Mouse (Mus musculus) 3T3-L1 (cell line): ENCODE results near the gene Cfap157.

ENCODE experiments used
- DNase-seq: peaks from one replicate; pipeline ENCODE4 v3.0.0-alpha.2; 2015; ENCODE audit warnings: low read depth, low spot score

Cfap157 gene

GRCm38 (mm10) chr2:32784048-32784681 is at the start of gene Cfap157:
Cfap157 (minus strand) TSS chr2:32784428.
- DNase-seq: no peak

DNA sequence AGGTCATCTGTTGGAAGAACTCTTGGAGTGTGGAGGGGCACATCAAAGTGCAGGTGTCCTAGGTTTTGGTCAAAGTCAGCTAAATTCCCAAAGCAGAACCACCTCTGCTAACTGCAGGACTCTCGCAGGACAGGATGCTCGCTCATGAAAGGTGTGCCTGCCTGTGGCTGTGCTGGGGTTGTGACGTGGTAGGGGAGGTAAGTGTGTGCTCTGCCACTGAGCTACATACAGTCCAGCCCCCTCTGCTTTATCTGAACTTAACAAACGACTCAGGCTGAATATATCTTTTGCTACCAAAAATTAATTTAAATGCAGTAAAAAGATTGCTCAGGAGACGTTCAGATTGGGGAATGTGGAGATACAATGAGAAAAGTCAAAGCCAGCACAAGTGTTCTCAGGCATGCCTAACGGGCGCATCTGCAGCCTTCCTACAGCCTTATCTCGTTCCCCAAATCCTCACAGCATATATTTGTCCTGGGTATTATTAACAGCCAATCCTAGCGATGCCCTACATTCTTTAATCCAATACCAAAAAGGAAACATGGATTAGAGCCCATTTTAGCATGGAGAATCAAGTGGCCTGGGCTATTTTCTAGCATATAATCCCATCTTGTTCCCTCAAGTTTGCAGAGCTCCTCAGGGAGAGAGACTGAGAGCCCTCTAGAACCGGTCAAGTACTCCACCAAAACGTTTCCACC is 44.9 kb upstream of the Cfap157 start:
- DNase-seq: no peak

GRCm38 (mm10) chr2:32825796-32826195 is 41.6 kb upstream of the Cfap157 start:
- no peak for DNase-seq

DNA sequence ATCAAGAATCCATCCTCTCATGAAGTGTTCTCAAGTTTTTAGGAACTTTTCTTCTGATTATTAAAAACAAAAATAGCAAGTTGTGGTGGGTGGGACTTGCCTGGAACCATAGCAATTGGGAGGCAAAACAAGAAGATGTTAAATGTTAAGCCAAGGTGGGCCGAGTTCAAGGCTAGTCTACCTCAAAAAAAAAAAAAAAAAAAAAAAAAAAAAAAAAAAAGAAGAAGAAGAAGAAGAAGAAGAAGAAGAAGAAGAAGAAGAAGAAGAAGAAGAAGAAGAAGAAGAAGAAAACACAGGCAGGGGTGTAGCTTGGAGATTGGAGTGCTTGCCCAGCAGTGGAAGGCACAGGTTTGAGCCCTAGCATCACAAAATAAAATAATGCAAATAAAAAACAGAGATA is 40.5 kb upstream of the Cfap157 start:
- no peak for DNase-seq

GRCm38 (mm10) chr2:32824181-32824580 is 40.0 kb upstream of the Cfap157 start:
- DNase-seq: no peak

- DNase-seq: no peak
These were observed 39.4 kb upstream of the Cfap157 start for GRCm38 (mm10) chr2:32823579-32824154.

DNA sequence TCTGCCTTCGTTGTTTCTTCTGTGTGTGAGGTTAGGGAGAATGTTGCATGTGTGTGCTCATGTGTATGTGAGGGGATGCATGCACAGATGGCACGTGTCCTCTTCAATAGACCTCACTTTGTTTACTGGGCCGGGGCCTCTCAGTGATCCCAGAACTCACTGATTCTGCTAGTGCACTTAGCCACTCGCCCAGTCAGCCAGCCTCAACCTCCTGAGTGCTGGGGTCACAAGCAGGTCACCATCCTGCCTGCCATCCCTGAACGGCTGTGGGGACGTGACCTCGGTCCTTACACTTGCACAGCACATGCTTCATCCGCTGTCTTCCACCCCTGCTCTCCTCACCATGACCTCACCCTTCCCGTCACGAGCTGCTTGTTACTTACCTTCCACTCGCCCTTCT is 38.9 kb upstream of the Cfap157 start:
- no peak for DNase-seq

GRCm38 (mm10) chr2:32822643-32823042 is 38.4 kb upstream of the Cfap157 start:
- DNase-seq: no peak

DNA sequence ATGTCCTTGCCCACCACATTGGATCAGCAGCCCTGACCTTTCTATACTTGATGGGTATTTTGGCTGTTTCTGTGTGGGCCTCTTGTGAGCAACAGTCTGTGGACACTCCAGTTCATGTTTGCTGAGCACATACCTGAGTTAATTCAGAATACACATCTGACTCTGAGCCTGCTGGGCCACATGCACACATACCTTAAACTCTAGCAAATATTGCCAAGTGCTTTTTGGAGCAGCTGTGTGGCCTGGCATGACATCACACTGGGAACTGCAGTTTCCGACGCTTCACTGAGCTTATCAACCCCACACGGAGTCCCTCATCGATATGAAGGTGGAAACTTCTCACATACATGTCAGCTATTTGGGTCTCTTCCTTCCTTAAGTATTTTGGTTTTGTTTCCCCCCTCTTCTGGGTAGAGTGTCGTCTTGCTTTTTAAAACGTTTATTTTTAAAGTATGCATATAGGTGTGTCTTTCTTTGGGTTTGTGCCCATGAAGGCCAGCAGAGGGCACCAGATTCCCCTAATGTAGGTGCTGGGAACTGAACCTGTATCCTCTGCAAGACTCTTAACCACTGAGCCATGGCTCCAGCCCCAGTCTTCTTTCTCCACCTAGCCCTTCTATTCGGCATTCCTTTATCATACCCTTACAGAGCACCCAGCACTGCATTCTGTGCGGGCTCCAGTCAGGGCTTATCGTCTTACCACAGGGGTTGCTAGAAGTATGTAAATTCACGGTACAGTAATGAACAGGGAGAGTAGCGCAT is 37.0 kb upstream of the Cfap157 start:
- peak; percentile 70 for DNase-seq

DNA sequence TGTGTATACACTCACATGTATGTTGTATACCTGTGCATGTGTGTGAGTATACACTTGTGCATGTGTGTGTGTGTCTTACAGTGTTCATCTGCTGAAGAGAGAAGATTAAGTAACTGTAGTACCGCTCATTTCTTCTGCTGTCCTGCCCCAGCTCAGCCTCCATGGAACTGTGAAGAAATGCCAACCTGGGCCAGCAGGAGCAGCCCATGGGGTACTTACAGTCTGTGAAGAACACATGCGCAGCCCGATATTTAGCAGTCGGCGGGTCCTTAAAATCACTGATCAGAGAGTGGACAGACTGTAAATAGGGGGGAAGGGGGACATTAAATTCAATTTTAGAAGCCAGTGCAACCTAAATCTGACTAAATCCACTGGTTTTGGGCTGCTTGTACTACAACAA is 34.0 kb upstream of the Cfap157 start:
- no peak for DNase-seq

- DNase-seq: no peak
These were observed 33.4 kb upstream of the Cfap157 start for GRCm38 (mm10) chr2:32817589-32817988.

DNA sequence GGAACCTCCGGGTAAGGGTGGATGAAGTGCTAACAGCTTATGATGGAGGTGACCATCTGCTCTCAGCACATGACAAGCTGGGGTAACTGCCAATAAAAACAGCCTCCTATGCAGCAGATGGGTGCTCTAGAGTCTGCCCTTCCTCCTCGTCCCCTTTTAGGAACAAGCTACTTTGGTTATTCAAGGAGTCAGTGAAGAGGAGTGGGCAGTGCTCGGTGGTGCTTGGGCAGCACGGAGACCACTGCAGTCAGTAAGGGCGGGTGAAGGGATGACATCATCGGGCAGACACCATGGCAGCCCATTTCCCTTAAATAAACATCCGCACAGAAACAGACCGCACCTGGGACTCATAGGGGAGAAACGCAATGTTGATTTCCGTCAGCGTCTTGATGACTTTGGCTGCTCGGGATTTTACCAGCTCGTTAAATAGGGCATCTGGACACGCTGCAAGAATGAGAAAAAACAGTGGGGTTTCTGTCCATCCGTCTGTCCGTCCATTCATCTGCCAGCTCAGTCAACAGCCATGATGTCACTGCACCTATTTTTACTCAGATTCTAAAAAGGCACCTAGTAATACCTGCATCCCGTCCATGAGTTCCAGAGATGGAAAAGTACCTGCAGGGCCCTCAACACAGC is 32.8 kb upstream of the Cfap157 start:
- no peak for DNase-seq

DNA sequence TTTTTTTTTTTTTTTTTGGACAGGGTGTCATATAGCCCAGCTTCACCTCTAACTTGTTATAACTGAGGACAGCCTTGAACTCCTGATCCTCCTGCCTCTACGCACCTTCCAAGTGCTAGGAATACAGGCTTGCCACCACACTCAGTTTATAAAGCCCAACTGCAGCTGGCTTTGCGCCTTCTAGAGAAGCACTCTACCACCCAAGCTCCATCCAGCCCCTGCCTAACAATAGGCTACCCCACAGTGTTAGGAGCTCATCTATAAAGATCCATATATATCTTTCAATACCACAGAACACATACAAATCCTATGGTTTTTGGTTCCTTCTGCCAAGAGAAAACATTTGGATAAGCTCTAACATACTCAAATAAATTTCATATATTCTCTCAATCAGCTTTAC is 32.3 kb upstream of the Cfap157 start:
- no peak for DNase-seq

DNA sequence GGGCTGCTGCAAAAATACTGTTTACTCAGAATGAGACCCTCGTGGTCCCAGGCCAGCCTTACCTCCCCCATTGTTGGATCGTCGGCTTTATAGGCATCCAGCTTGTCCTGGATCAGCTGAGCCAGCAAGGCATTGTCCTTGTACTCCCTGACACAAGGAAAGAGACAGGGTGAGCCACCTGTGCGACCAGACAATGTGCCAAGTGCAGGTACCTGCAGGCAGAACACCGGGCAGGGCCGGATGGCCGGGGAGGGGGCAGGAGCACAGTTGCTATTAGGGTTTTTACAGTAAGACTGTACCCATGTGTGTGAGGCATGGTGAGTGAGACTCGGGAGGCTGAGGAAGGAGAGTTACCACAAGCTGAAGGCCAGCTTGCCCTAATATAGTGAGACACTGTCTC is 27.7 kb upstream of the Cfap157 start:
- no peak for DNase-seq

DNA sequence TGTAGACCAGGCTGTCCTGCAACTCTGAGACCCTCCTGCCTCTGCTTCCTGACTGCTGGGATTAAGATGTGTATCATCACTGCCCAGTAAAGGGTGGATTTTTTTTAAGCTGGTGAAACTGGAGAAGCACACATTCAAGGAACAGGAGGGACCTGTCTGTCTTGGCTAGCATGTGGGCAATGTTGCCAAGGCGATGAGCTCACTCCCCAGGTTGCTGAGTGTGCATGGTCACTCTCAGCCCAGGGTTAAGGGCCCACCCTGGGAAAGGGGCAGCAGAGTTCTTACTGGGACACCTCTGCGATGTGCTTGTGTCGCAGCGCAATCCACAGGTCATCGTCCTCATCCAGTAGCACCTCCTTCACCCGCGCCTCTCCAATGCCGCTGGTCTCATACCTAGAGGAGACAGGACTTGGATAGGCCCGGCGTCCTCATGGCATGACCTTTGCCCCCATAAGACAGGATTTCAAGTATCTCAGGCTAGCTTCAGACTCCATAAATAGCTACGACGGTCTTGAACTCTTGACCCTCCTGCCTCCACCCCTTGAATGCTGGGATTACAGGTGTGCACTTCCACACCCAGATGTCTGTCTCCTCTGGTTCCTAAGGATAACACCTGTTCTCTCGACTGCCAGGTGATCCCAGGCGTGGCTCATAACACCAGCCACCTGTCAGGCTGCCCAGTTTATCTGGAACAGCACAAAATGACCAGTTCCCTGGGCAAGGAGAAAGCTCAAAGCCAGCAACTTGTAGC is 24.8 kb upstream of the Cfap157 start:
- DNase-seq: no peak

- DNase-seq: no peak
These were observed 14.2 kb upstream of the Cfap157 start for GRCm38 (mm10) chr2:32798251-32798962.

GRCm38 (mm10) chr2:32795748-32796418 is 11.7 kb upstream of the Cfap157 start:
- DNase-seq: no peak

DNA sequence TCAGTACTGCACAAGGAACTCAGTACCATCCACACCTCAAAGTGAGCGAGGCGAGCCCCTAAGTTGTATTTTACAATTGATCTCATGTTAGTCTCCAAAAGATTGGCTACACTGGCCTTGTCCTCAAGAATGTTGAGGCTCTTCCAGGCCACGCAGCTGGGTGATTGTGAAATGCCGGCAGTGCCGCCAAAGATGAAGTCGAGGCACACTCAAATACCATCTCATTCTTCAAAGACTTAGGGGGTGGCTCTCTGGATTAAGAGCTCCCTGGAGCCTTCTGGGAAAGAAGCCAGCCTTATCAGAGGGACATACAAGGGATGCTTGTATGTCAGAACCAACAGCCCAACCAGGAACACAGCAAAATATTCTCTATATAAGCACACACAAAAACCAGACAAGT is 7.1 kb upstream of the Cfap157 start:
- peak; percentile 77 for DNase-seq

GRCm38 (mm10) chr2:32788581-32788980 is 4.4 kb upstream of the Cfap157 start:
- DNase-seq: peak; percentile 58

DNA sequence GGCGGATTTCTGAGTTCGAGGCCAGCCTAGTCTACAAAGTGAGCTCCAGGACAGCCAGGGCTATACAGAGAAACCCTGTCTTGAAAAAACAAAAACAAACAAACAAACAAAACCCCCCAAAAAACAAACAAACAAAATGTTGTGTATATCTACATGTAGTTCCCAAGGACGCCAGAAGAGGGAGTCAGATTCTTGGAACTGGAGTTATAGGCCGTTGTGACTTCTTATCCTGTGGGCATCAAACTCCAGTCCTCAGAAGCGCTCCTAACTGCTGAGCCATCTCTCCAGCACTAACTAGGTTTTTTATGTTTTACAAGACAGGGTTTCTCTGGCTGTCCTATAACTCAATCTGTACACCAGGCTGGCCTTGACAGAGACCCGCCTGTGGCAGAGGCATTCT is 2.9 kb upstream of the Cfap157 start:
- DNase-seq: peak; percentile 77
